Mouse (Mus musculus) cerebral cortex, adult 2 months (tissue): ENCODE data around the gene Mnx1.

Experiments used
- WGBS: fragments of 180-500 bp; shearing (Covaris S2); methylation state at CpG from one replicate; pipeline ENCODE4 v1.1.7; 2018; 5-methylcytosine and 5-hydroxymethylcytosine counted together

Gene Mnx1

GRCm38 (mm10) chr5:29478208-29479197 lies at the start of gene Mnx1:
Mnx1 (minus strand) TSS chr5:29478470.
- WGBS: 1% methylated on average over 65 of the region's 65 CpGs

- 90% methylated on average over 5 of the region's 5 CpGs for WGBS
Measured at GRCm38 (mm10) chr5:29516432-29516831, 38.2 kb upstream of the Mnx1 start.

DNA sequence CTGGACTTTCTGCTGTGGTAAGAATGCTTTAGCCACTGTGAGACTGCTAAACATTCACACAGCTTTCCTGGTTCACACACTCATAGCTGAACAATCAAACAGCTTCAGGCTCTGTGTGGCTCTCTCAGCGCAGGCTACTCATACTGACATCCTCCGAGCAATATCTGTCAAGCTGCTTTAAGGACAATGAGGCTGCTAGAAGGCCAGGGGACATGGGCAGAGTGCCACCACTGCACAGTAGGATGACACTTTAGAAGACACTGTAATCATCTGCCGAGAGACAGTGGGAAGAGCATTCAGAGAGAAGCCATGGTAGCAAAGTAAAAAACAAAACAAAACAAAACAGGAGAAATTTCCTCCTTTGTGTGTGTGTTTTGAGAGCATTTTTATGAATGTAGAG lies 37.6 kb upstream of the Mnx1 start:
- WGBS: 68% methylated on average over 3 of the region's 3 CpGs

- 74% methylated on average over 3 of the region's 3 CpGs for WGBS
Measured at GRCm38 (mm10) chr5:29507013-29507412, 28.7 kb upstream of the Mnx1 start.

DNA sequence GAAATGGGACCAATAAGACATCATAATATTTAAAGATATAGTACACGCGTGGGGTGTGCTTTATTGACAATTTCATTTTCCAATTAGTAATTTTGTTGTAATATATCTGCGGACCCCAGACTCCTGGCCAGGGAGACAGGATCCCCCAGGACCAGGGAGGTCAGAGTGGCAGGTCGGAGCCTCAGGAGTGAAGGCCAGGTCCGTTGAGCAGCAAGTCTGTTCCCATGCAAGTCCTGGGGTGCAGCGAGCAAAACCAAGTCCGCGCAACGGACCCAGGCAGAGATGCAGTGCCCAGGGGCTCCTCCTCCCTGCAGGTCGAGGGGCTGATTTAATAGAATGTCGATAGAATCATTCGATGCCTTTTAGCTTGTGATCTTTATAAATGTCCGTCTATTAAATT lies 9.1 kb upstream of the Mnx1 start:
- 16% methylated on average over 13 of the region's 13 CpGs for WGBS

DNA sequence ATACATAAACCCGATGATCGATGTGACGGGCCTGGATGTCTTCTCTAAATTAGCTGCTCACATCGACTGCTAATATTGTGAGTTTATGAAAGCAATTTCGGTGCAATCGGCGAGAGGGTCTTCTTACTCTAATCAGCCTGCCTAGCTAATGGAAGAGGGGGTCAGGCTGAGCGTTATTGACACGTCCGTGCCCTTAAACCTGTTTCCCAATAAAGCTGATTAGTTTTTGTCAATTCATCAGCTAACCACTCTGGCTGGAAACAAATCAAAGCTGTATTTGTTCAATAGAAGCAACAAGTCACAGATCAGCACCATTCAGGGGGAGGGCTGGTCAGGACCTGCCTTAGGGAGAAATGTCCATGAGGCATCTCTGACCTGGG lies 7.7 kb upstream of the Mnx1 start:
- 3% methylated on average over 10 of the region's 10 CpGs for WGBS

- WGBS: 3% methylated on average over 38 of the region's 38 CpGs
Measured at GRCm38 (mm10) chr5:29484965-29485940, 7.0 kb upstream of the Mnx1 start.

- WGBS: 8% methylated on average over 4 of the region's 4 CpGs
Measured at GRCm38 (mm10) chr5:29483801-29484200, 5.5 kb upstream of the Mnx1 start.

DNA sequence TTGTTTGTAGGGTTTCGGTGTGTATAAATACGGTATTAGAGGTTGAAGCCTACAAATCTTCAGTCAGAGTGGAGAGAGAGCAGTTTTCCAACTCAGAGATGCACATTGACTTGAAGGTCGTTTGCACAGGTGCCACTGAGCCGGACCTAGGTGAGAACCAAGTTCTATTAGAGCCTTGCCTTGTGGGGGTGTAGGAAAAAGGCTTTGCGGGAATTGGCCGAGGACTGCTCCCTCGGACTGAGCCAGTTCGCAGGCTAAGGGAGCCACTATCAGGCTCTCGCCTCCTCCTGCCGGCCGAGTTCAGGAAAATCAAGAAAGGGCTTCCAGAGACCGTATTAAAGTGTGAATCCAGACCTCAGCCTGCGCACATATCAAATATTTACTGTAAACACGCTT lies 926 bp upstream of the Mnx1 start:
- 2% methylated on average over 14 of the region's 14 CpGs for WGBS

DNA sequence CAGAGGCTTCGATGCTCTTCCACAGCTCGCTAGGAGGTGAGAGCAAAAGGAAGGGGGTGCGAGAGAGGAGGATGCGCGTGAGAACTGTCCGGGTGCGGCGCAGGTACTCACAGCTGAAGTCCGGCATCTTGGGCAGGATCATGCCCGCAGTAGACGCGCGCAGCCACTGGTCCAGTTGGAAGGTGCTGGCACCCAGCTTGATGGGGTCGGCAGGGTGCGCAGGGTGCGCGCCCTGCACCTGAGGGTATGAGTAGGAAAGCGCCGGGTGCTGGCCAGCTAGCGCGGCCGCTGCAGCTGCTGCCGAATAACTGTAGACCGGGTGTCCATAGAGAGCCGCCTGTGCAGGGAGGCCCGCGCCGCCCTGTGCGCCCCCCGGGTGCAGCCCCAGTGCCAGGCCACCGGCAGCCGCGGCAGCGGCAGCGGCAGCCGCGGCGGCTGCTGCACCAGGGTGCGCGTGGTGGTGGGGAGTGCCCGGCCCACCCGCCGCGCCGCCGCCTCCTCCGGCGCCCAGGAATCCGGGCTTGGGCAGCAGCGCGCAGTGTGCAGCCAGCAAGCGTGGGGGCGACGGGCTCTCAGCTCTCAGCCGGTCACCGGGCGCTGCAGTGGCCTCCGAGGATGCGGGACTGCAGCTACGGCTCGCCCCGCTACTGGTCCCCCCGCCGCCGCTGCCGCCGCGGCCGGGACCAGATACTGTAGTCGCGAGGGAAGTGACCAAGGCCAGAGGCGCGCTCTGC lies 629 bp downstream of the Mnx1 start:
- whole genome bisulfite sequencing: 2% methylated on average over 73 of the region's 73 CpGs

- WGBS: 0% methylated on average over 1 of the region's 1 CpGs
Measured at GRCm38 (mm10) chr5:29476021-29476420, 2.2 kb downstream of the Mnx1 start.

DNA sequence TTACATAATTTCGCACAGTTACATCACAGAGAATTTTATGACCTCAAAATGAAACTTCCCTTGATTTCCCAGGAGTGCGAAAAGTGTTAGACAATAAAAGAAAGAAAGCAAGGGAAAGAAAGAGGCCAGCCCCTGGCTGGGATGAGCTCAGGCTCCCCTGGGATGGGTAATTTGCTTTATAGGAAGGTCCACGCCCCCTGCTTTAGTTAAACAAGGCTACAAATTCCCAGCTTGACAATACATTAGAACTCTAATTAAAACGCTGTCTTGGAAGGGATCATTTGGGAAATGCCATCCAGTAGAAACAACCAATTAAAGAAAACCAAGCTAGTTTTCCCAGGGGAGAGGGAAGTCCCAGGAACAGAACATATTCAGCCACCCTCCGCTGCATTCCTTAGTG lies 2.7 kb downstream of the Mnx1 start:
- WGBS: 8% methylated on average over 5 of the region's 5 CpGs

DNA sequence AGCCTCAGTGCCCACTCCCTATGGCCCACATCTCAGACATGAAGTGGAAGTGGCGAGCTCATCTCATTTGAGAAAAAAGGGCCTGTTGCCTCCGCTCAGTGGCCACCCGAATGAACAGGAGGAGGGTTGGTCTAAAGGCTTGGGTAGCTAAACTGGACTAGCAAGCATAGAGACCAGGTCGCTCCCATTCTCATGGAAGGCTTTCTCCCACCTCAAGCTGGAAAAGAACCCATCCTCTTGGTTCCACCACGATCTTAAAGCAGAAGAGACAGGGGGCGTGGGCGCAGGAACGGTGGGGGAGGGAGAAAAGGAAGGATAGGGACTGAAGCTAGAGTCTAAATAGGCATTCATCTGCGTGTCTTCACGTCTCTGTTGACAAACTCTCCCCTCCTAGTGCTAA lies 3.2 kb downstream of the Mnx1 start:
- WGBS: 9% methylated on average over 10 of the region's 10 CpGs

GRCm38 (mm10) chr5:29474246-29474960 lies 3.9 kb downstream of the Mnx1 start:
- 7% methylated on average over 35 of the region's 35 CpGs for WGBS

DNA sequence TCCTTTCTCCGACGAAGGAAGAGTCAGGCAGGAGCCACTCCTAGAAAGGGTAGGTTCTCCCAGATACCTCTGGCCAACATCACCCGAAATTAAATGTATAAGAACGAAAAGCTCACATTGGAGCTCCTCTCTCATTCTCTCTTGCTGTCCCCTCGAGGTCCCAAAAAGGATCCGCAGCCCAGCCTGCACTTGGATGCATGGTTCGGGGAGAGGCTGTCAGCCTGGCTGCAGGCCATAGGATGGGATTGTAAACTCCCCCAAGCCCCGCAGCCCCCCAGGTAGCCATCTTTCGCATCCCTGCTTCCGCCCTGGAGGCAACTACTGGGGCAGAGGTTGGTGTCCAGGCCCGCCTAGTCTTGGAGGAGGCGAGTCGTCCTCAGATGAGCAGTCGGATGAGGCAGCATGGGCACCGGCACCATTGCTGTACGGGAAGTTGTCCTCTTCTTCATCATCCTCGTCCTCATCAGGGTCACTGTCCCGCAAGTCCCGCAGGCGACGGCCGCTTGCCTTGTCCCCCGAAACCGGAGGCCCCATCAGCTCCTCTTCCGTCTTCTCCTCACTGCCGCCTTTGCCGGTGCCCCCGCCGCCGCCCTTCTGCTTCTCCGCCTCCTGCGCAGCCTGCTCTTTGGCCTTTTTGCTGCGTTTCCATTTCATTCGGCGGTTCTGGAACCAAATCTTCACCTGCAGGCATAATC lies 4.6 kb downstream of the Mnx1 start:
- 3% methylated on average over 35 of the region's 35 CpGs for WGBS

GRCm38 (mm10) chr5:29471855-29472665 lies 6.2 kb downstream of the Mnx1 start:
- 4% methylated on average over 22 of the region's 22 CpGs for WGBS

DNA sequence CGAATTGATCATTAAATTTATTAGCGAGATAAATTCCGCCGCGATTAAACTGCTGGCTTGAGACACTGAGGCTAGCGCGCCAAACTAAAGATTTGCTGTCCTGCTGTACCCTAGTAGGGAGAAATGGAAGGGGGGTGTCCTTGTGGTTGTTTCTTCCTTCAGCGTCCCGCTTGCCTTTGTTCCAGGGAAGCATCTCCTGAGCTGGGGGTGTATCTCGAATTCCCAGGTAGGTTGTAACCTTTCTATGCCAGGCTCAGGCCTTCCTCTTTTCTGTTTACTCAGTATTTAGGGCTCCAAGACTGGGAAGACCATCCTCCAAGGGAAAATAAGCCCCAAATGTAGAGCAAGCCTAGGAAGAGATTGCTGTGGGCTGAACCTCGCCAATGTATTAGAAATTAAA lies 6.9 kb downstream of the Mnx1 start:
- WGBS: 6% methylated on average over 11 of the region's 11 CpGs

GRCm38 (mm10) chr5:29470851-29471394 lies 7.3 kb downstream of the Mnx1 start:
- 8% methylated on average over 20 of the region's 20 CpGs for WGBS

- WGBS: 12% methylated on average over 5 of the region's 5 CpGs
Measured at GRCm38 (mm10) chr5:29470271-29470670, 8.0 kb downstream of the Mnx1 start.
